Mouse (Mus musculus) kidney, embryonic 15.5 days (tissue): ENCODE results near the gene Cep19. TPM values are rescaled to one million over a fixed set of nuclear protein-coding genes. Genes with fewer than 3 reads are reported as not detected.

Experiments
- ATAC-seq: fragments of 200-750 bp; cut with Nextera tagmentation; replicated peaks from 2 replicates; pipeline ENCODE4 v1.8.0; 2017; ENCODE audit warnings: moderate TSS enrichment; ENCODE audit not compliant: low FRiP score
- H3K27ac ChIP-seq: fragments of 300-500 bp; sonication (generic); 2 replicates; pipeline ENCODE4 v1.5.1; 2015; ENCODE audit warnings: mild to moderate bottlenecking, inconsistent platforms
- H3K27me3 ChIP-seq: fragments of 300-500 bp; sonication (generic); 2 replicates; pipeline ENCODE4 v1.6.1; 2015; ENCODE audit warnings: inconsistent platforms
- H3K36me3 ChIP-seq: fragments of 300-500 bp; sonication (generic); 2 replicates; pipeline ENCODE4 v1.6.1; 2015; ENCODE audit warnings: inconsistent platforms
- H3K4me1 ChIP-seq: fragments of 300-500 bp; sonication (generic); 2 replicates; pipeline ENCODE4 v1.6.1; 2015; ENCODE audit warnings: inconsistent platforms
- H3K4me2 ChIP-seq: fragments of 300-500 bp; sonication (generic); 2 replicates; pipeline ENCODE4 v1.6.1; 2015; ENCODE audit warnings: moderate library complexity, mild to moderate bottlenecking, inconsistent platforms
- H3K4me3 ChIP-seq: fragments of 300-500 bp; sonication (generic); replicated peaks from 2 replicates; pipeline ENCODE4 v1.5.1; 2015; ENCODE audit warnings: mild to moderate bottlenecking, inconsistent platforms
- H3K9ac ChIP-seq: fragments of 300-500 bp; sonication (generic); 2 replicates; pipeline ENCODE4 v1.6.1; 2015; ENCODE audit warnings: mild to moderate bottlenecking, inconsistent platforms
- H3K9me3 ChIP-seq: fragments of 300-500 bp; sonication (generic); replicated peaks from 2 replicates; pipeline ENCODE4 v1.6.1; 2016; ENCODE audit warnings: inconsistent platforms
- WGBS: fragments of 180-500 bp; shearing (Covaris S2); methylation state at CpG from one replicate; pipeline ENCODE4 v1.1.7; 2015; ENCODE audit warnings: mixed read lengths; 5-methylcytosine and 5-hydroxymethylcytosine counted together
- polyA plus RNA-seq: library from polyadenylated mRNA; unstranded; fragments of >200 nt; fragmentation: Nextera tagmentation; extraction: Ambion mirVana; gene quantifications from 2 replicates; pipeline ENCODE4 v1.2.1, GENCODE M21; 2015

Cep19 gene
- polyA plus RNA-seq, 1 experiment from 2014 or later, result 38.3 TPM

DNA sequence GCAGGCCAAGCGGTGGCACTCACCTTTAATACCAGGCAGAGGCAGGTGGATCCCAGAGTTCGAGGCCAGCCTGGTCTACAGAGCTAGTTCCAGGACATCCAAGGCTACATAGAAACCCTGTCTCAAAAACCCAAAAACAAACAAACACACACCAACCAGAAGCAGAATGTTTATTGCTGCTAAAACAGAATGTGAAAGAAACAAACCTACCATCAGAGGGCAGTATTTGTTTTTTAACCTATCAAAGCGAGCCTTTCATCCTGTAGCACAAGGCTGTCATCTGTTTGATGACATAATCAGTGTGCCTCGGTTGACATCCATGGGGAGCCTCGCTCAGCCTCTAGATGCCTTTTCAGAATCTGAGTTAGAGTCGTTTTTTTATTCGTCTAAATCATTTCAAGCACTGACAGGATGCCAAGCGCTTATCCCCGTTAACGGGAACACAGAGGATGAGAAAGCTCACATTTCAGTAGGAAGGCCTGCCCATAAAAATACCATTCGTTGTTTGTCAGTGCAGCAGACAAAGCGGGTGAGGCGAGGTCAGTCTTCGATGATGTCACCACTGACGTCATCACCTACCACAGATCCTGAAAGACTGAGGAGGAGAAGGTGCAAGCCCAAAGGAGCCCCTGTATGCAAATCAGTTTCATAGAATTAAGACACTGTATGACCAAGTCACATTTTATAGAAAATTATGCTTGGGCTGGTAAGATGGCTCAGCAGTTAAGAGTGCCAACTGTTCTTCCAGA lies 11.5 kb downstream of the Cep19 start:
- Histone ChIP-seq H3K27ac (no peak overlapping the region), H3K36me3 (peaks cover 38% of the 10 kb centered on the region), H3K27me3 (no peaks in the 10 kb centered on the region), H3K4me1 (peaks cover 9% of the 10 kb centered on the region), H3K9ac (no peak overlapping the region), H3K4me3 (no peak overlapping the region), H3K9me3 (no peaks in the 10 kb centered on the region), H3K4me2 (no peak overlapping the region)
- WGBS, result 70% methylated on average over 15 of the region's 15 CpGs
- no peak for ATAC-seq

DNA sequence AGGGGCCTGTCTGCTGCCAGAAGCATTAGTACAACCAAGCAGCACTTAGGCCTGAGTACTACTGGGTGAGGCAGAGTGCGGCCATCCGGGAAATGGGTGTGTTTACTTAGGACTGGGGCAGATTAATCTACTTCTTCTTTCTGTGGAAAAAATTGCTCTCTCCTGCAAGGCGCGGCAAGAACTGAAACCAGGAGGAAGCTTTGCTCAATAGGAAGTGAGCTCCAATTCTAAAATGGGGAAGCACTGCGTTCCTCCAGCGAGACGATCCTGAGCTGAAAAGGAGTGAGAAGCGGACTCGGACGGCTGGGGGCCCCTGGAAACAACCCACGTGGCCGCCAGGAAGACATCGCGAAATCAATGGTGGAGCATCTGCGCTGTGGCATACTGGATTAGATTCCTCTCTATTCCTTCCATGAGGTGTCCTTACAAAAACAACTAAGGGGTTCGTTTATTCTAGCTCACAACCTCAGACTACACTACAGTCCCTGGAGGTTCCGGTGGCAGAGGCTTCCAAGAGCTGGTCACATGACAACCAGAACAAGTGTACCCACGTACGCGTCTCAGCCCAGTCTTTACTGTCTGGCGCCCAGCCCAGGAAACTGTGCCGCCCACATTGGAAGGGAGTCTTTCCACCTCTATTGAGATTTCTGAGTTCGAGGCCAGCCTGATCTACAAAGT lies 14.1 kb downstream of the Cep19 start:
- WGBS, result 67% methylated on average over 23 of the region's 23 CpGs
- ATAC-seq, result no peak
- Histone ChIP-seq H3K9ac (no peak overlapping the region), H3K27me3 (no peaks in the 10 kb centered on the region), H3K4me2 (no peak overlapping the region), H3K4me1 (peaks cover 9% of the 10 kb centered on the region), H3K4me3 (no peak overlapping the region), H3K27ac (no peak overlapping the region), H3K36me3 (peaks cover 19% of the 10 kb centered on the region), H3K9me3 (no peaks in the 10 kb centered on the region)

DNA sequence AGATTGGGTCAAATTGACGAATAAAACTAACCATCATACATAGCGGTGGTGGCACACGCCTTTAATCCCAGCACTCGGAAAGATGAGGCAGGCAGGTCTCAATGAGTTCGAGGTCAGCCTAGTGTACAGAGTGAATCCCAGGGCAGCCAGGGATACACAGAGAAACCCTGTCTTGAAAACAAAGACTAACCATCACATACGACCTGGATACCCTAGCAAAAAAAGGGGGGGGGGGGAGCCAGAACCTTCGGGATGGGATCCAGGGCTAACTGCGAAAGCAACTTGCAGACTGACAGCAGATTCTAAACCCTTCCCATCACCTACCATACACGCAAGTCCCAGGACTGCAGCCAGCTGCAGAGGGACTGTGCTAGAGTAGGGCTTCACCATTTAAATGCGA lies 14.8 kb downstream of the Cep19 start:
- Histone ChIP-seq H3K9me3 (no peaks in the 10 kb centered on the region), H3K4me2 (no peak overlapping the region), H3K36me3 (peaks cover 14% of the 10 kb centered on the region), H3K4me3 (no peak overlapping the region), H3K4me1 (peaks cover 9% of the 10 kb centered on the region), H3K27ac (no peak overlapping the region), H3K27me3 (no peaks in the 10 kb centered on the region), H3K9ac (no peak overlapping the region)
- no peak for ATAC-seq
- 92% methylated on average over 10 of the region's 10 CpGs for WGBS

DNA sequence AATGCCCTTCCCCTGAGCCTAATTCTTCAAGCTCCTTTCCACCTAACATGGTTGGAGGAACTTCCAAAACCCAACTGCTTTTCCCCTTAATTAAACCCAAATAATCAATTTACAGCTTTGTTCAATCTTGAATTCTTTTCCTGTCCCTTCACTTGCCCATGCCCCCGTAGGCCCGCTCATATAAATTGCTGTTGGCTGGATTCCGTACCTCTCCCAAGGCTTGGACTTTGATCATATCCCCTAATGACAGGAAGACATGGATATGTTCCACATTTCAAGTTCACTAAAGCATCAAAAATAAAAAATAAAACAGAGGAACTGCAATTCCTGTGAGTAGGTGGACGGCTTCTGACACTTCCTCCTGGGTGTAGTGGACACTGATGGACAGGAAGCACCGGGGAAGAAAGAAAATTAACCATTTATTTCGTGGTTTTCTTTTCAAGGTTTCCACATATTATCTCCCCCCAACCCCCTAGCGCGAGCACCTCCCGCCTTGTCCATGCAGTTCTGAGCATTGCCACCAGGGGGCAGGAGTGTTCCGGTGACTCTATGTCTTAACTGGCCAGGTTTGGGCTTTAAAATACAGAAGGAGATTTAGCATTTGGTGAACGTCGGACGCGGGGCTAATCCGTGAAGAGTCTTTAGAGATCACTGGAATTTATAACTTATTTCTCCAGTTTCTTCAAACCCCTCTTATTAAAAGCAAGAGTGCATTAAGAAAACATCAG lies 15.5 kb downstream of the Cep19 start:
- no peaks in the 10 kb centered on the region for H3K9me3 ChIP-seq
- no peak overlapping the region for H3K27ac ChIP-seq
- H3K4me3 ChIP-seq, result no peak overlapping the region
- H3K36me3 ChIP-seq, result peaks cover 8% of the 10 kb centered on the region
- H3K27me3 ChIP-seq, result no peaks in the 10 kb centered on the region
- 11% methylated on average over 15 of the region's 15 CpGs for WGBS
- H3K4me2 ChIP-seq, result peak overlapping the region; percentile 29
- H3K9ac ChIP-seq, result no peak overlapping the region
- ATAC-seq, result no peak
- H3K4me1 ChIP-seq, result peaks cover 9% of the 10 kb centered on the region

DNA sequence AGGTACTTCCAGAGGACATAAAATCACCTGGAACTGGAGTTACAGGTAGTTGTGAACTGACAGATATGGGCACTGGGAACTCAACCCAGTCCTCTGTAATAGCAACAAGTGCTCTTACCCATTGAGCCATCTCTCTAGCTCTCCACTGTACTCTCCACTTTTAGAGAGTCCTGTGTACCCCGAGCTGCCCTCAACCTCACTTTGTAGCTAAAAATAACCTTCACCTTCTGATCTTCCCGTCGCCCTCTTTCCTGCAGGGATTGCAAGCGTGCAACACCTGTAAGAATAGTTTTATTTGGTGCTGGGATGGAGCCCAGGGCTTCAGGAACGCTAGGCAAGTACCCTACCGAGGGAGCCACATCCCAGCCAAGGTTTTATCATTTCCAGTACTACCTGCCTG lies 16.2 kb downstream of the Cep19 start:
- Histone ChIP-seq H3K27ac (no peak overlapping the region), H3K27me3 (no peaks in the 10 kb centered on the region), H3K9ac (no peak overlapping the region), H3K4me3 (no peak overlapping the region), H3K9me3 (no peaks in the 10 kb centered on the region), H3K4me2 (peak overlapping the region; percentile 29), H3K36me3 (peaks cover 2% of the 10 kb centered on the region; the same call in 1 of the 2 replicates), H3K4me1 (peaks cover 9% of the 10 kb centered on the region)
- WGBS, result 59% methylated on average over 6 of the region's 6 CpGs
- ATAC-seq, result no peak

DNA sequence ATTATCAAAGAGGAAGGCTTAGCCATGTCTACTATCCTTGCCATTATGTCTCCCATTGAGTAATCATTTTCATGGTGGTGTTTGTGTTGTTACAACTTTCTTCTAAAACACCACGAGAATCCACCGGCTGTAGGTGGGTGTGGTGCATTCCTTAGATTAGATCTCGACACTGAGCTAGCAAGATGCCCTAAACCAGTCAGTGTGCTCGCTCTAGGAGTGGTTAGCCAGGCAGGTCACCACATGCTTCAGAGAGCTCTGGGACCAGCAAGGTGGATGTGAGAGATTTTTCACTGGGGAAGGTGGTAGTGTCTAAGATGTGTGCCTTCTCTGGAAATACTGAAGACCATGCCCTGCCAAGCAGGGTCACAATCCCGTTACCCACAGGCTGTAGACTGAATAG lies 16.6 kb downstream of the Cep19 start:
- H3K9me3 ChIP-seq, result no peaks in the 10 kb centered on the region
- H3K4me3 ChIP-seq, result no peak overlapping the region
- H3K27me3 ChIP-seq, result no peaks in the 10 kb centered on the region
- peaks cover 9% of the 10 kb centered on the region for H3K4me1 ChIP-seq
- H3K9ac ChIP-seq, result no peak overlapping the region
- no peak for ATAC-seq
- H3K36me3 ChIP-seq, result no peaks in the 10 kb centered on the region
- no peak overlapping the region for H3K27ac ChIP-seq
- no peak overlapping the region for H3K4me2 ChIP-seq
- WGBS, result 40% methylated on average over 5 of the region's 5 CpGs

DNA sequence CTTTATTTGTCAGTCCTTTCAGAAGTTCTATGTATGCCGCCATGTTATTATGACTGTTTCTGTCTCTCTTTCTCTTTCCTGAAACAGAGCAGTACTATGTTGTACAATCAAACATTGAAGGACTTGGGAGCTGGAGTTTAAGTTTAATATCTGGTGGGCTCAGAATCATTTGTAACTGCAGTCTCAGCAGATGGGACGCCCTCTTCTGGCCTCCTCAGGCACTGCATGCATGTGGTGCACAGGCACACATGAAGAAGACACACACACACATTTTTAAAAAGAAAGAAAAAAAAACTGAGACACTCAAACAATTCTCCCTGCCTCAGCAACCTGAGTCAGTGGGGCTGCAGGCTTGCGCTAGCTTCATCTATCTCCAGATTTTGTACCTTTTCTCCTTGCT lies 20.9 kb downstream of the Cep19 start:
- no peaks in the 10 kb centered on the region for H3K27me3 ChIP-seq
- H3K4me1 ChIP-seq, result peaks cover 5% of the 10 kb centered on the region
- no peak overlapping the region for H3K4me3 ChIP-seq
- no peaks in the 10 kb centered on the region for H3K9me3 ChIP-seq
- H3K27ac ChIP-seq, result no peak overlapping the region
- no peak overlapping the region for H3K4me2 ChIP-seq
- H3K9ac ChIP-seq, result no peak overlapping the region
- WGBS, result 73% methylated on average over 3 of the region's 3 CpGs
- H3K36me3 ChIP-seq, result no peaks in the 10 kb centered on the region
- no peak for ATAC-seq

DNA sequence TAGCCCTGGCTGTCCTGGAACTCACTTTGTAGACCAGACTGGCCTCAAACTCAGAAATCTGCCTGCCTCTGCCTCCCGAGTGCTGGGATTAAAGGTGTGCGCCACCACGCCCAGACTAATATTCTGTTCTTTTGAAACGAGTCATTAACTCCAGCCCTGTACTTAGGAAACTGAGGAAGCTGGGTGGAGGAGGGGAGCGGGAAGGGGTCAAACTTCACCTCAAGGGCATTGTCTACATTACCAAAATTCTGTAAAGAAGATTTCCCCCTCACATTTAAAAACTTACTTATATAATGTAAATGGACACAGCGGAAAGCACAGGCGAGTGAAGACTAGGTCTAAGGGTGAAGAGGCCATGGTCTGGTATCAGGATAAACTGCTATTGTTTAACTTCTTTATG lies 24.4 kb downstream of the Cep19 start:
- no peaks in the 10 kb centered on the region for H3K27me3 ChIP-seq
- H3K9ac ChIP-seq, result no peak overlapping the region
- no peaks in the 10 kb centered on the region for H3K4me1 ChIP-seq
- H3K27ac ChIP-seq, result 0 out of 2 replicates have a peak overlapping the region, but pooled peaks have one; percentile 60
- H3K4me2 ChIP-seq, result no peak overlapping the region
- H3K4me3 ChIP-seq, result no peak overlapping the region
- no peaks in the 10 kb centered on the region for H3K9me3 ChIP-seq
- no peaks in the 10 kb centered on the region for H3K36me3 ChIP-seq
- no peak for ATAC-seq
- WGBS, result 86% methylated on average over 7 of the region's 7 CpGs

DNA sequence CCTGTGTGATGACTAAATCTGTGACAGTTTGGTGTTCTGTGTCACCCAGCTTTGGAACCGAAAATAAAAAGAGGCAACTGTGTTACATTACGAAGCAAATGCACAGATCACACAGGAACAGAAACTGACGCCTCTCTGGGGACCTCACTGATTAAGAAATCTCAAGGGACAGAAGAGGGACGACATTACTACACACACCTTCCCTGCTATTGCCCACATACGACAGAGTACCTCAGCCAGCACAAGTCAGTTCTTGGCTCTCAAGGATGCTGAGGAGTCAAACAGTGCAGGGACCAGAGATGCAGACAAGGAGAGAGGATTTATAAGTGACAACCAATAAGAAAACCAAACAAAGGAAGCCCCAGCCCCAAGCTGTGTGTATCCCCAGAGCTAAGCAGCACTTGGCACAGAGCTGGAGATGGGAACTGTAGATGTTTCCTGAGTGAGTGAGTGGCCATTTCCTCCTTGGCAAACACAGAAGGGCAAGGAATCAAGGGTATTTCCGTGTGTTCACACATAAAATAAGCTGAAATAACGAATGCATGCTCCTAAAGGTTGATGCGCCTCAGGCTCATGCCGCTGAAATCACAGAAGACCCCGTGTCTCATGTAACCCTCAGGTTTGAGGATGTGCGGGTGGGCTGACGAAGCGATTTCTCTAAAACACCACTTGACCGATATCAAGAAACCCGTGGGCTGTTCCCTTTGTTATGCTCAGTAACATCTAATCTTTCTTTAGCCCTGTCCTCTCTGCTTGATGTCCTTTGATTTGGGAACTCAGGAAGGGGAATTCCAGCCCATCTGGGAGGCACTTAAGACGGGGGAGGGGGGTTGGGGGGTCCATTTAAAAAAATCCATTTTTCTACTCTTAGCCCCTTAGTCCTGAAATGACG lies 25.1 kb downstream of the Cep19 start:
- H3K4me3 ChIP-seq, result no peak overlapping the region
- H3K27ac ChIP-seq, result peak overlapping the region; percentile 60
- no peak overlapping the region for H3K9ac ChIP-seq
- no peaks in the 10 kb centered on the region for H3K4me1 ChIP-seq
- ATAC-seq, result no peak
- H3K4me2 ChIP-seq, result no peak overlapping the region
- no peaks in the 10 kb centered on the region for H3K36me3 ChIP-seq
- WGBS, result 57% methylated on average over 17 of the region's 17 CpGs
- no peaks in the 10 kb centered on the region for H3K27me3 ChIP-seq
- H3K9me3 ChIP-seq, result no peaks in the 10 kb centered on the region

DNA sequence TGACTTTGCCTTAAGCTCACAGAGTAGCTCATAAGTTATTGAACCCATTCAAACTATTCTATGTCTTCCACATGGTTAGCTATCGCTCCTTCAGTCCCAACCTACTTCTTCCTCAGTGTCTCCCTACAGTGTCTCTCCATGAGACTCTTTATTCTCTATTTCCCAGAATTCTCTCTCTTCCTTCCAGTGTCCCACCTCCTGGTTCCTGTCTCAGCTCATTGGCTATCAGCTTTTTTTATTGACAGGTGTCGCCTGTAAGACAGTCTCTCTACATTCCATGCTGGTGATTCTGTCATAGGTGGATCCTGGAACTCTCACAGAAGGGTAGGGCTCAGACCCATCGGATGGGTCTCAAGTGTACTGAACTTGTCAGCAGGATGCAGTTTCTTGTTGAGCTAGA lies 25.8 kb downstream of the Cep19 start:
- H3K4me2 ChIP-seq, result no peak overlapping the region
- H3K4me3 ChIP-seq, result no peak overlapping the region
- no peaks in the 10 kb centered on the region for H3K4me1 ChIP-seq
- H3K36me3 ChIP-seq, result no peaks in the 10 kb centered on the region
- 92% methylated on average over 3 of the region's 3 CpGs for WGBS
- H3K27ac ChIP-seq, result peak overlapping the region; percentile 60
- ATAC-seq, result no peak
- H3K9ac ChIP-seq, result no peak overlapping the region
- H3K27me3 ChIP-seq, result no peaks in the 10 kb centered on the region
- no peaks in the 10 kb centered on the region for H3K9me3 ChIP-seq

DNA sequence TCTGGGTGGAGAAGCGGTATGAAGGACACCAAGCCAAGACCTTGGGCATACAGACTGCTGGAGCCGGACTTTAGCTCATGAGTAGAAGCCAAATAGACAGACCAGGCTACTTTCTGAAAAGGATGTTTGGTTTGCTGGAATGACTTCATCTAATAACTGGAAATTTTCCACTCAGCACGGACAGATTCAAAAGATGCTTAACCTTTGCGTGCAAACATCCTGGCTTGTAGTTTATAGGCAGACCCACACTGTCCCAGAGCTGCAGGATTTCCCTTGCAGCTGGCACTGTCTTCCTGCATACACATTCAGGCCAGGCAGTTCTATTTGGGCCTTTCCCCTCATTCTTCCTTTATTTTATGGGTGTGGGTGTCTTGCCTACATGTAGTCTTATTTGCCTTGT lies 27.4 kb downstream of the Cep19 start:
- Histone ChIP-seq H3K9me3 (no peaks in the 10 kb centered on the region), H3K36me3 (no peaks in the 10 kb centered on the region), H3K27me3 (no peaks in the 10 kb centered on the region), H3K4me2 (no peak overlapping the region), H3K4me1 (no peaks in the 10 kb centered on the region), H3K27ac (peak overlapping the region; percentile 65), H3K9ac (no peak overlapping the region), H3K4me3 (no peak overlapping the region)
- 78% methylated on average over 4 of the region's 4 CpGs for WGBS
- no peak for ATAC-seq
